ENCODE assay signal across 25 mouse cellular contexts in the genomic region with DNA sequence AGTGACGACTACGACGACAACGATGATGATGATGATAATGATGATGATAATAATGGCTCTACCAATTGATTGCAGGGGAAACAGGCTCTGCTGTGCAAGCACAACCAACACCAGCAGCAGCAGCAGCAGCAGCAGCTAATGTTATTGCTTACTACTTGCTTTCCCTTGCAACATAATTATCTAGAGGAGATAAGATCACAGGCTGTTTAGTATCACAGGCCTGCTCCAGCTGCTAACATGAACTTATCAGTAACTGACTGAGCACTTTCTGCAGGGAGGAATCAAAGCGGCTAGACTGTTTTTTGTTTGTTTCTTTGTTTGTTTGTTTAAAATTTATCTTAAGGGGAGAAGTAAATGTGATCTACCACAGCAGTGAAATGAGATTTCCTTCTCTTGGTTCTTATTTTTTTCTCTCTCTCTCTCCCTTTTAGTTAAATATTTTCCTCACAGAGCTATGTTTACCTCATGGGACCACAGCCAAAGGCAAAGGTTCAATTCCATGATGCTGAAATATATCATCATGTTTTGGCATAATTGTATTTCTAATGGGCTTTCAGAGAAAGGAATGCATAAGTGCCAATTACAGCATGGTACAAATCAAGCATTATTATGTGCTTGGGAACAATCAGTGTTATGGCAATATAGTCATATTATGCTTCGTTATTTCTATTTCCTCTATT.
DNase-seq lines count a peak whose midpoint lies in the region; ATAC-seq and TF ChIP-seq lines count a peak whose summit lies in the region.
"Had no signal": no experiment of that assay in that cellular context is flagged by ENCODE, and none has a peak within 500 bp of the region (broad histone marks: within the 10 kb centered on the region; RNA-seq: fewer than 3 reads in every experiment).

No protein-coding gene starts in this region.

- no peak for ATAC-seq in forebrain, embryonic 14.5 days
- ATAC-seq in forebrain, embryonic 12.5 days (ENCODE audit: low FRiP score) = no peak
- peak; percentile 78 for ATAC-seq in liver, postnatal 0 days
- no peak for ATAC-seq in liver, embryonic 11.5 days (replicated peaks; ENCODE audit: low FRiP score)
- no peak for ATAC-seq in embryonic facial prominence, embryonic 11.5 days (replicated peaks; ENCODE audit: insufficient number of reproducible peaks, low FRiP score, low TSS enrichment, low read depth)
- ATAC-seq: activated CD4-positive, CD25-positive, alpha-beta regulatory T cell, adult 4 months; CD4-positive, CD25-positive, alpha-beta regulatory T cell, adult 4 months; forebrain, embryonic 15.5 days; hindbrain, embryonic 16.5 days; inflammation-experienced regulatory T-cells, adult 6 months; Patski had no signal

- H3K27ac ChIP-seq in forebrain, embryonic 14.5 days (ENCODE audit: low read depth, low read length) = no peak overlapping the region
- H3K27ac ChIP-seq in forebrain, embryonic 12.5 days = no peak overlapping the region
- H3K27ac ChIP-seq in liver, postnatal 0 days (ENCODE audit: low read depth) = peak overlapping the region; percentile 16; the same call in 1 of the 2 replicates
- no peak overlapping the region for H3K27ac ChIP-seq in liver, embryonic 11.5 days (ENCODE audit: low read depth, low read length)
- no peak overlapping the region for H3K27ac ChIP-seq in MEL (ENCODE audit: control insufficient read depth, low read depth, low read length)
- no peak overlapping the region for H3K27ac ChIP-seq in embryonic facial prominence, embryonic 11.5 days (replicated peaks; ENCODE audit: low read depth, low read length)
- H3K27ac ChIP-seq: embryonic facial prominence, embryonic 13.5 days; forebrain, embryonic 15.5 days; heart, adult 2 months; hindbrain, embryonic 10.5 days had no signal

- DNase-seq in forebrain, embryonic 14.5 days (ENCODE audit: low spot score) = peak; percentile 3
- DNase-seq in liver, postnatal 0 days = no peak
- no peak for DNase-seq in liver, embryonic 11.5 days (ENCODE audit: low spot score)
- DNase-seq in MEL (ENCODE audit: low read depth, low spot score) = no peak
- DNase-seq in embryonic facial prominence, embryonic 11.5 days (ENCODE audit: low spot score) = peak; percentile 15
- DNase-seq in urinary bladder, postnatal 25 days (ENCODE audit: low spot score) = no peak
- DNase-seq in urinary bladder, adult 18-20 months (ENCODE audit: low spot score in 2 of 2) = no peak
- DNase-seq: adrenal gland, postnatal 14 days; B cell, adult 2 months; cerebellum, adult 11 months; cerebellum, adult 8-10 months; cerebellum, postnatal 14 days; embryo, embryonic 11 days; heart, adult 2 months had no signal

- H3K79me2 ChIP-seq in MEL (ENCODE audit: control insufficient read depth, insufficient read depth, low read length, poor library complexity) = no peaks in the 10 kb centered on the region

- no peak for TF ChIP-seq POLR2A in MEL (IDR thresholded peaks at IDR 0.05; ENCODE audit: control insufficient read depth in 1 of 2, insufficient read depth in 1 of 2, low read depth in 1 of 2, low read length in 2 of 2, poor library complexity in 1 of 2)

- TF ChIP-seq RAD21 in MEL (IDR thresholded peaks at IDR 0.05; ENCODE audit: low read depth, low read length) = no peak

- no peaks in the 10 kb centered on the region for H3K4me1 ChIP-seq in forebrain, embryonic 14.5 days (ENCODE audit: control insufficient read depth, insufficient read depth, low read length)
- no peaks in the 10 kb centered on the region for H3K4me1 ChIP-seq in forebrain, embryonic 12.5 days
- H3K4me1 ChIP-seq in liver, postnatal 0 days (ENCODE audit: insufficient read depth) = no peaks in the 10 kb centered on the region
- H3K4me1 ChIP-seq in liver, embryonic 11.5 days (replicated peaks; ENCODE audit: control insufficient read depth, insufficient read depth, low read length) = no peaks in the 10 kb centered on the region
- peaks cover 0 to 4% of the 10 kb centered on the region in 2 experiments; a peak in 2 of 4 replicates for H3K4me1 ChIP-seq in MEL (ENCODE audit: control insufficient read depth in 1 of 2, insufficient read depth in 2 of 2, low read length in 2 of 2)
- no peaks in the 10 kb centered on the region for H3K4me1 ChIP-seq in embryonic facial prominence, embryonic 11.5 days (ENCODE audit: control insufficient read depth, insufficient read depth, low read length)
- H3K4me1 ChIP-seq: embryonic facial prominence, embryonic 13.5 days; forebrain, embryonic 15.5 days; hindbrain, embryonic 10.5 days had no signal

- no peak overlapping the region for H3K4me2 ChIP-seq in forebrain, embryonic 14.5 days (ENCODE audit: low read length)
- no peak overlapping the region for H3K4me2 ChIP-seq in forebrain, embryonic 12.5 days
- no peak overlapping the region for H3K4me2 ChIP-seq in liver, postnatal 0 days (ENCODE audit: low read depth, low read length)
- H3K4me2 ChIP-seq in liver, embryonic 11.5 days = no peak overlapping the region
- no peak overlapping the region for H3K4me2 ChIP-seq in embryonic facial prominence, embryonic 11.5 days (ENCODE audit: low read depth, low read length)
- H3K4me2 ChIP-seq: embryonic facial prominence, embryonic 13.5 days; forebrain, embryonic 15.5 days; heart, embryonic 12.5 days had no signal

- H3K36me3 ChIP-seq in forebrain, embryonic 14.5 days (ENCODE audit: control insufficient read depth, insufficient read depth, low read length) = no peaks in the 10 kb centered on the region
- no peaks in the 10 kb centered on the region for H3K36me3 ChIP-seq in forebrain, embryonic 12.5 days (replicated peaks)
- no peaks in the 10 kb centered on the region for H3K36me3 ChIP-seq in liver, postnatal 0 days (replicated peaks; ENCODE audit: insufficient read depth, low read length)
- no peaks in the 10 kb centered on the region for H3K36me3 ChIP-seq in liver, embryonic 11.5 days (ENCODE audit: control insufficient read depth, insufficient read depth, low read length)
- H3K36me3 ChIP-seq in MEL (ENCODE audit: control insufficient read depth in 1 of 2, insufficient read depth in 2 of 2, low read length in 2 of 2) = no peaks in the 10 kb centered on the region
- no peaks in the 10 kb centered on the region for H3K36me3 ChIP-seq in embryonic facial prominence, embryonic 11.5 days (replicated peaks; ENCODE audit: control insufficient read depth, insufficient read depth, low read depth, low read length)
- H3K36me3 ChIP-seq: embryonic facial prominence, embryonic 13.5 days; forebrain, embryonic 15.5 days; G1E; heart, embryonic 12.5 days; hindbrain, embryonic 10.5 days had no signal

- no peak for TF ChIP-seq CTCF in liver, postnatal 0 days (IDR thresholded peaks at IDR 0.05; ENCODE audit: low read depth)
- no peak for TF ChIP-seq CTCF in MEL (IDR thresholded peaks at IDR 0.05 in 2 of 3, conservative IDR thresholded peaks at IDR 0.05 in 1 of 3; ENCODE audit: control insufficient read depth in 1 of 3, insufficient read depth in 1 of 3, low read depth in 2 of 3, low read length in 3 of 3, poor library complexity in 1 of 3, severe bottlenecking in 1 of 3)

- no peak overlapping the region for H3K4me3 ChIP-seq in forebrain, embryonic 14.5 days (ENCODE audit: low read depth, low read length)
- H3K4me3 ChIP-seq in forebrain, embryonic 12.5 days (replicated peaks) = no peak overlapping the region
- no peak overlapping the region for H3K4me3 ChIP-seq in liver, postnatal 0 days (ENCODE audit: low read depth, low read length)
- H3K4me3 ChIP-seq in liver, embryonic 11.5 days (ENCODE audit: low read depth, low read length) = no peak overlapping the region
- H3K4me3 ChIP-seq in MEL (ENCODE audit: control insufficient read depth in 1 of 2, insufficient read depth in 1 of 2, low read depth in 2 of 2, low read length in 2 of 2) = no peak overlapping the region
- H3K4me3 ChIP-seq in embryonic facial prominence, embryonic 11.5 days (ENCODE audit: low read depth, low read length) = no peak overlapping the region
- H3K4me3 ChIP-seq: embryonic facial prominence, embryonic 13.5 days; forebrain, embryonic 15.5 days; heart, adult 2 months; heart, embryonic 12.5 days; hindbrain, embryonic 10.5 days had no signal

- H3K27me3 ChIP-seq in forebrain, embryonic 14.5 days (replicated peaks; ENCODE audit: control insufficient read depth, insufficient read depth, low read length) = no peaks in the 10 kb centered on the region
- no peaks in the 10 kb centered on the region for H3K27me3 ChIP-seq in forebrain, embryonic 12.5 days
- H3K27me3 ChIP-seq in liver, postnatal 0 days (ENCODE audit: insufficient read depth, low read length) = no peaks in the 10 kb centered on the region
- no peaks in the 10 kb centered on the region for H3K27me3 ChIP-seq in liver, embryonic 11.5 days (replicated peaks; ENCODE audit: control insufficient read depth, insufficient read depth, low read length)
- no peaks in the 10 kb centered on the region for H3K27me3 ChIP-seq in MEL (ENCODE audit: control insufficient read depth in 1 of 2, insufficient read depth in 2 of 2, low read length in 2 of 2)
- no peaks in the 10 kb centered on the region for H3K27me3 ChIP-seq in embryonic facial prominence, embryonic 11.5 days (ENCODE audit: control insufficient read depth, insufficient read depth, low read length)
- H3K27me3 ChIP-seq: embryonic facial prominence, embryonic 13.5 days; forebrain, embryonic 15.5 days; heart, embryonic 12.5 days had no signal

- no peak overlapping the region for H3K9ac ChIP-seq in forebrain, embryonic 14.5 days (ENCODE audit: low read length)
- no peak overlapping the region for H3K9ac ChIP-seq in forebrain, embryonic 12.5 days
- H3K9ac ChIP-seq in liver, postnatal 0 days (replicated peaks) = no peak overlapping the region
- no peak overlapping the region for H3K9ac ChIP-seq in liver, embryonic 11.5 days (ENCODE audit: low read depth, low read length)
- H3K9ac ChIP-seq in MEL (ENCODE audit: control insufficient read depth, low read depth, low read length, poor library complexity, severe bottlenecking) = no peak overlapping the region
- H3K9ac ChIP-seq in embryonic facial prominence, embryonic 11.5 days (replicated peaks; ENCODE audit: low read length) = no peak overlapping the region
- H3K9ac ChIP-seq: embryonic facial prominence, embryonic 13.5 days; forebrain, embryonic 15.5 days; heart, embryonic 12.5 days had no signal

- no peak for TF ChIP-seq EP300 in liver, postnatal 0 days (IDR thresholded peaks at IDR 0.05; ENCODE audit: low read depth)
- TF ChIP-seq EP300 in MEL (IDR thresholded peaks at IDR 0.05; ENCODE audit: low read depth in 1 of 2, low read length in 2 of 2) = no peak

- no peaks in the 10 kb centered on the region for H3K9me3 ChIP-seq in forebrain, embryonic 14.5 days (replicated peaks; ENCODE audit: control insufficient read depth, low read length)
- H3K9me3 ChIP-seq in forebrain, embryonic 12.5 days = no peaks in the 10 kb centered on the region
- no peaks in the 10 kb centered on the region for H3K9me3 ChIP-seq in liver, postnatal 0 days (ENCODE audit: low read length)
- no peaks in the 10 kb centered on the region for H3K9me3 ChIP-seq in liver, embryonic 11.5 days (ENCODE audit: control insufficient read depth, low read length)
- no peaks in the 10 kb centered on the region for H3K9me3 ChIP-seq in MEL (replicated peaks; ENCODE audit: insufficient read depth, low read length)
- H3K9me3 ChIP-seq in embryonic facial prominence, embryonic 11.5 days (replicated peaks; ENCODE audit: control insufficient read depth, low read length) = no peaks in the 10 kb centered on the region
- H3K9me3 ChIP-seq: embryonic facial prominence, embryonic 13.5 days; forebrain, embryonic 15.5 days; G1E; heart, embryonic 12.5 days; hindbrain, embryonic 10.5 days had no signal

- WGBS in forebrain, embryonic 14.5 days = 90% methylated on average over 6 of the region's 6 CpGs
- WGBS in forebrain, embryonic 12.5 days = 81% methylated on average over 6 of the region's 6 CpGs
- WGBS in liver, postnatal 0 days (ENCODE audit: insufficient replicate concordance) = 59% methylated on average over 6 of the region's 6 CpGs
- 62% methylated on average over 6 of the region's 6 CpGs for WGBS in liver, embryonic 11.5 days
- WGBS in embryonic facial prominence, embryonic 11.5 days = 58% methylated on average over 6 of the region's 6 CpGs

Comparison
In these comparisons a context has a peak if more than half of its experiments do, and no peak if none do; other contexts are left out.
1. DNase-seq: peak in forebrain, embryonic 14.5 days (single experiment) and embryonic facial prominence, embryonic 11.5 days (single experiment); none in liver, postnatal 0 days (single experiment), liver, embryonic 11.5 days (single experiment), MEL (single experiment), urinary bladder, postnatal 25 days (single experiment) and urinary bladder, adult 18-20 months (0 of 2).